Mouse (Mus musculus): ENCODE measurements around the gene Gon4l. TPM values are rescaled to one million over a fixed set of nuclear protein-coding genes. Genes with fewer than 3 reads are reported as not detected.

Gon4l gene
- polyA plus RNA-seq, 1 experiment from 2014 or later: 11.7 TPM

DNA sequence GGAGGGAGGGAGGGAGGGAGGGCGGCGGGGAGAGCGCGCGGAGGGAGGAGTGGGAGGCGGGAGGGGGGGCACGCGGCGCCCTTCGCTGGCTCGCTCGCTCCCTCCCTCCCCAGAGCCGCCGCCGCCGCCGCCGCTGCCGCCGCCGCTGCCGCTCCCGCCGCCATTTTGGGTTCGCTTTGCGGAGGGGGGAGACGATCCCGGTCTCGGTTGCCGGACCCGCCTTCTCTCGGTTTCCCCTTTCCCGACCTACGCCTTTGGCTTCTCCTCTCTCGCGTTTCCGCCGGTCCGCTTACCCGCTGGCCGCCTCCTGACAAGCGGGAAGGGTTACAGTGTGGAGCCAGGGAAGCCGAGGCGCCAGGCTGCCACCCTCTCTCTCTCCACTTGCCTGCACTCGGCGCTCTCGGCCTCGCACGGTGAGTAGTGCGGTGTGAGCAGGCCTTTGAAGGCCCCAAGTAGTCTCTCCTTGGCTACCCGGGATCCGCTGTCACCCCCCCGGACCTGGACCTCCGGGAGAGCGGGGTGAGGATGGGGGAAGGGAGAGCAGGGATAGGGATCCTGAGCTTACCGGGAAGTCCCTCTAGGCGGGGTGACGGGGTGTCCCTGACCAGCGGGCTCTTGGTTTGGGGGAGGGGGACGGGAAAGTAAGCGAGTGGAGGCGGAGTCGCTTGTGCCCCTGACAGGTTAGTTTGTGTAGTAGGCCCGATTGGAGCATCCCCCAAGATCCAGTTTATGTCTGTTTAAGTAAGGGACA, 115.7 kb downstream of the Gon4l start, which contains the start of the genes Ash1l and Dap3:
Gene Ash1l, plus strand, starts transcription at position 47 of the 751 bp plus-strand sequence.
Gene Dap3, minus strand, starts transcription at position 606 of the 751 bp plus-strand sequence.
- peak within 1 kb of the TSS; percentile 87 for H3K9ac ChIP-seq

DNA sequence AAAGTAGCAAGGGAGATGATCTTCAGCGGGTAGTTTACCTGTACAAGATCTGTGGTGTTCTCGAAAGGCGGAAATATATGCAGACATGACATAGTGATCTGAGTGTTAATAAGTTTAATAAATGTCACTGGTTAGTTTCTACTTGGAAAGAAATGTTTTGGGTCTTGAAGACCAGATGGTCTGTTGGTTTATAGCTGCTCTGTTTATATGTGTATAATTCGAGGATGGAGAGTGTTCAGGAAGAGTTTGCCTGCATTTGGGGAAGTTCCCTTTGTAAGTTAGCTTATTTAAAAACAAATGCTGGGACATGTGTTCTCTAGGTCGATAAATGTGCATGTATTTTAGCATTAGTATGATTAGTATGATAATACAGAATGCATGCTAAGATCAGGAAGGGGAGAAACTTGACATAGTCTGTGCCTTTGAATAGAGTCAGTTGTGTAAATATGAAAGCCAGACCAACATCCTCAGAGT, 116.3 kb downstream of the Gon4l start:
- Histone ChIP-seq H3K9me3 (replicated peaks) (no peaks in the 10 kb centered on the region), H3K4me3 (replicated peaks) (peak overlapping the region; percentile 91), H3K36me3 (no peaks in the 10 kb centered on the region), H3K4me2 (peak overlapping the region; percentile 66), H3K9ac (peak overlapping the region; percentile 87), H3K4me1 (peaks cover 35% of the 10 kb centered on the region), H3K27ac (peak overlapping the region; percentile 99), H3K27me3 (no peaks in the 10 kb centered on the region)
- no peak for ATAC-seq (replicated peaks; ENCODE audit: low FRiP score)
- 2% methylated on average over 5 of the region's 5 CpGs for WGBS

More for the DNA sequence above, 115.7 kb downstream of the Gon4l start, which contains the start of the genes Ash1l and Dap3:
- H3K9me3 ChIP-seq (replicated peaks): no peaks in the 10 kb centered on the region
- no peaks in the 10 kb centered on the region for H3K27me3 ChIP-seq
- WGBS: under 1% methylated on average over 45 of the region's 64 CpGs
- H3K4me3 ChIP-seq (replicated peaks): peak within 1 kb of the TSS; percentile 91
- ATAC-seq (replicated peaks; ENCODE audit: low FRiP score): peak; percentile 84
- peak within 1 kb of the TSS; percentile 99 for H3K27ac ChIP-seq
- H3K4me1 ChIP-seq: peaks cover 35% of the 10 kb centered on the region
- no peaks in the 10 kb centered on the region for H3K36me3 ChIP-seq
- H3K4me2 ChIP-seq: peak within 1 kb of the TSS; percentile 66

DNA sequence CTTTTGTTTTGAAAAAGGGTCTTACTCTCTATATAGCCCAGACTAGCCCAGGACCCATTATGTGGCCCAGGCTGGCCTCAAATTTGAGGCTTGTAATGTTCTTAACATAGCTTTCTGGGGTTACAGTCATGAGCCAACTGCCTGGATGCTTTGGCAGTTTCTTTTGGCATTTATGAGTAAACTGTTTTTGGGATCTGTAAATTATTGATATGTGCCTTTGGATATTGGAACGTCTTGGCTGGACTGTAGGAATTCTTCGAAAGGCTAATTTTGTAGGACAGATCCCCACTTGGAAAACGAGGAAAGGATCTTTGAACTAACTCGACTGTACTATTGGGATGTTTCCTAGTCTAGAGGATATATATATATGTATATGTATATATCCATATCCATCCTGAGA, 118.2 kb downstream of the Gon4l start:
- no peak overlapping the region for H3K4me3 ChIP-seq (replicated peaks)
- no peak overlapping the region for H3K9ac ChIP-seq
- no peak overlapping the region for H3K4me2 ChIP-seq
- H3K36me3 ChIP-seq: no peaks in the 10 kb centered on the region
- no peaks in the 10 kb centered on the region for H3K27me3 ChIP-seq
- H3K4me1 ChIP-seq: peaks cover 27% of the 10 kb centered on the region
- 78% methylated on average over 4 of the region's 4 CpGs for WGBS
- ATAC-seq (replicated peaks; ENCODE audit: low FRiP score): no peak
- H3K9me3 ChIP-seq (replicated peaks): no peaks in the 10 kb centered on the region
- H3K27ac ChIP-seq: no peak overlapping the region

GRCm38 (mm10) chr3:88953736-88954135, 118.7 kb downstream of the Gon4l start:
- Histone ChIP-seq H3K27ac (no peak overlapping the region), H3K4me1 (peaks cover 22% of the 10 kb centered on the region), H3K4me2 (no peak overlapping the region), H3K9me3 (replicated peaks) (no peaks in the 10 kb centered on the region), H3K9ac (no peak overlapping the region), H3K36me3 (no peaks in the 10 kb centered on the region), H3K27me3 (no peaks in the 10 kb centered on the region), H3K4me3 (replicated peaks) (no peak overlapping the region)
- no peak for ATAC-seq (replicated peaks; ENCODE audit: low FRiP score)

Other genes with a start within 250 kb of the Gon4l start
- gene Arhgef2, start 229.3 kb upstream of the Gon4l start, polyA plus RNA-seq (2015; fragmentation: Nextera tagmentation; extraction: Ambion mirVana): 99.8 and 104 TPM in 2 replicates
- gene Rxfp4, start 182.1 kb upstream of the Gon4l start, polyA plus RNA-seq (2015; fragmentation: Nextera tagmentation; extraction: Ambion mirVana): not detected in 2 replicates
- 95.1 and 102 TPM in 2 replicates for gene Khdc4, start 149.4 kb upstream of the Gon4l start, polyA plus RNA-seq (2015; fragmentation: Nextera tagmentation; extraction: Ambion mirVana)
- gene Rit1, start 118.4 kb upstream of the Gon4l start, polyA plus RNA-seq (2015; fragmentation: Nextera tagmentation; extraction: Ambion mirVana): 46.7 and 50.4 TPM in 2 replicates
- 13.1 and 16.2 TPM in 2 replicates for gene Syt11, start 60.1 kb upstream of the Gon4l start, polyA plus RNA-seq (2015; fragmentation: Nextera tagmentation; extraction: Ambion mirVana)
- 51.5 and 59.1 TPM in 2 replicates for gene Msto1, start 78.8 kb downstream of the Gon4l start, polyA plus RNA-seq (2015; fragmentation: Nextera tagmentation; extraction: Ambion mirVana)
- 19.4 and 22.3 TPM in 2 replicates for gene Ash1l, start 115.4 kb downstream of the Gon4l start, polyA plus RNA-seq (2015; fragmentation: Nextera tagmentation; extraction: Ambion mirVana)
- gene Dap3, start 116.0 kb downstream of the Gon4l start, polyA plus RNA-seq (2015; fragmentation: Nextera tagmentation; extraction: Ambion mirVana): 160 and 164 TPM in 2 replicates